Mouse (Mus musculus) 3T3-L1 (cell line): Measurements from ENCODE around the gene Parp16.
"Not testable (repeated sequence)": the region's sequence is repeated elsewhere in the genome, so short reads cannot be mapped to it uniquely, and the experiment has no call there.

ENCODE experiments used
- DNase-seq: peaks from one replicate; pipeline ENCODE4 v3.0.0-alpha.2; 2015; ENCODE audit warnings: low read depth, low spot score

Parp16 gene

DNA sequence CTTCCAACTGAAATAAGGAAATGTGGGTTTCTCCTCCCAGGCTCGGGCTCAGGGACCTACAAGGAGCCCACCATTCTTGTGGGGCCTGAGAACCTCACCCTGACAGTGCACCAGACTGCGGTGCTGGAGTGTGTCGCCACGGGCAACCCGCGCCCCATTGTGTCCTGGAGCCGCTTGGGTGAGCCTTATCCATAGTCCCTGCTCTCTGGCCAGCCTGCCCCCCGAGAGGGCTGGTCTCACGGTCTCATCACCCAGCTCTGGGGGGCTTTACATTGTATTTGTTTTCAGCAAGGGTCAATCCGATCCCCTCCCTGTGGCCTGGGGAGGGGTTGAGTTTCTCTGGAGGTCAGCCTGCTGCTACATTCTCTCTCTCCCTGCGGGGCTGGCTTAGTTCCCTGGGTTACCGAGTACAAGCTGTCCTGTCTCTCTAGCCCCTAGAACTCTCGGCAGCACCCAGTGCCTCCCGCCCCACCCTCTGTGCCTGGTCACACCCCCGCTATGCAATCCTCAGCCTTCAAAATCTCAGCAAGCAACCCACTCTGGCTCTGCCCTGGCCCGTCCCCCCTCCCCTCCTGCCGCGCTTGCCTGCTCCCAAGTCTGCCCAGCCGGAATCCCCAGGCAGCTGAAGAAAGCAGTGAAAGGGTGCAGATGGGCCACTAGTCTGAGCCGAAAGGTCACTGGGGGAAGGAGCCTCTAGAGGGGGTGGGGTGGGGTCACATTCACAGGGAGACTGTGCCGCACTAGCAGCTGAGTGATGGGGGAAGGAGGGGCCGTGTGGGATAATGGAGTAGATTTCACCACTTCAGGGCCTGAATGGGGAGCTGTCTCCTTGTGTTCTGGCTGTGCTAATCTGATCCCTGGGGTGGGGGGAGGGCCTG, 16.6 kb upstream of the Parp16 start:
- no peak for DNase-seq

DNA sequence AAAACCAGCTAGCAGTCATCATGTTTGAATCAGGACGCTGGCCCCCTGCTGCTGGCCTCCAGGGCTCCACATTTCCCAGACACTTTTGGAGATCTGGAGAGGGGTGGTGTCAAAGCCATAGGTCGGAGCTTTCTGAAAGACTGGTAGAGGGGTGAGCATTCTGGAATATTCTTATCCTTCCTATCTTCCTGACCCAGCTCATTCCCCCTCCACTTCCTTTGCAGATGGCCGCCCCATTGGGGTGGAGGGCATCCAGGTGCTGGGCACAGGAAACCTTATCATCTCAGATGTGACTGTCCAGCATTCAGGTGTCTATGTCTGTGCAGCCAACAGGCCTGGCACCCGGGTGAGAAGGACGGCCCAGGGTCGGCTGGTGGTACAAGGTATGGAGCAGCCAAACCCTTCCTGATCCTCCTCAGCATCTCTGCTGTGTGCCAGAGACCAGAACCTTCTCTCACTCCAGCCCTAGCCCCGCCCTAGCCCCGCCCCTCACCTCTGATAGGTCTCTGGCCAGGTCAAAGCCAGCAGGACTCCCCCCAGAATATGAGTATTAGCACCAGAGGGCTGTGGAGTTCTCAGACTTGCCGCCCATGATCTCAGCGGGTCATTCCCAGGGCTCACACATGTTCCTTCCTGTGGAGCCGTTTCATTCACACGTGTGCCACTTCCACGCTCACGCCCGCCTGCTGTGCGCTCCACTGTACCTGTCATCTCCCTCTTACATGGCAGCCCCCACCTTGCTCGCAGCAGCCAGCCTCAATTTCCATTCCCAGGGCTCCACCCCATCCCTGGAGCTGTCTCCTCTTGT, 15.1 kb upstream of the Parp16 start:
- no peak for DNase-seq

GRCm38 (mm10) chr9:65188599-65188998, 6.6 kb upstream of the Parp16 start:
- peak; percentile 90 for DNase-seq

DNA sequence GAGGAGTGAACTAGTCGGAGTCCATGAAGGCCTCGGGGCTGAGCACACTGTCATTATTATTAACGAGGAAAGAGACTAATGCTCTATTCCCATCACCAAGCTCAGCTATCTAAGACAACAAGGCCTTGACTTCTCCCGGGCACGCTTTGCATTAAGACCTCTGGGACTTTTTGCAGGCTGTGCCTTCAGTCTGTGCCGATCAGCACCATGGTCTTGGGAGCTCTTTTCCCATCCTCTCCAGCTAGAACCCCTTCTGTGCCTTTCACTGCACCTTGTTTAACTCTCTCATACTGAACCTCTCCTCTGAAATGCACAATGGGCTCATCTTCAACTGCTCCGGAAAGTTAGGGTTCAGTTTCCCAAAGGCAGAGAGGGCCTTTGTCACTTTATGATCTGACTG, 4.8 kb upstream of the Parp16 start:
- no peak for DNase-seq

DNA sequence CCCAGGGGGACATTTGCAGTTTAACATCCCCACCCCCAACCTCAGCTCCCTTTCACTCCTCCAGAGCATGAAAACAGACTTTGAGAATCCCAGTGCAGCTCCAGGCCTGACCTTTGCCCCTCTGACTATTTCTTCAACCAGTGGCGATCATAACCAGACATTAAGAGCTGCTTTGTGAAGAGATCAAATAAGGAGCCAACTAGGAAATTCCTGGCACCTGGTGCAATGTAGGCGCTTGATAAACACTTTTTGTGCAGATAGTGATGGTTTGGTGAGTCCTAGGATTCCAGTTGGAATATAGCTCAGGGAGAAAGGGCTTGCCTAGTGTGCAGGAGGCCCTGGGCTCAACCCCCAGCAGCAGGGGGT, 3.8 kb upstream of the Parp16 start:
- no peak for DNase-seq

- DNase-seq = no peak
Observed at GRCm38 (mm10) chr9:65191755-65192469, 3.2 kb upstream of the Parp16 start.

DNA sequence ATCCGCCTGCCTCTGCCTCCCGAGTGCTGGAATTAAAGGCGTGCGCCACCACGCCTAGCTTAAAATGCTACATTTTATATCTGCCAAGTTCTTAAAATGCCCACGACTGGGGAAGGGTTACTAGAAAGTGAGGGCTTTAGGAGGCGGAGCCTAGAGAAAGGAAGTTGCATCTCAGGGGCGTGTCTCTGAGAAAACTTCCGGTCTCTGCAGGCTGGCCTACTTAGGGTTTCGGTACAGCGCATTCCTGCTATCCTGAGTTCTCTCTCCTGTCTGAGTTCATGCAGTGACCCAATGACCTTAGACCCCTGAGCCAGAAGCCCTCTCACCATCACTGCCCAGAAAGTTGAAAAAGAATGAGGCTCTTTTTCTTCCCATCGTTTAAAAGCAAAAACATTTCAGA, 1.9 kb upstream of the Parp16 start:
- no peak for DNase-seq

GRCm38 (mm10) chr9:65195621-65195981, 448 bp downstream of the Parp16 start:
- no peak for DNase-seq

DNA sequence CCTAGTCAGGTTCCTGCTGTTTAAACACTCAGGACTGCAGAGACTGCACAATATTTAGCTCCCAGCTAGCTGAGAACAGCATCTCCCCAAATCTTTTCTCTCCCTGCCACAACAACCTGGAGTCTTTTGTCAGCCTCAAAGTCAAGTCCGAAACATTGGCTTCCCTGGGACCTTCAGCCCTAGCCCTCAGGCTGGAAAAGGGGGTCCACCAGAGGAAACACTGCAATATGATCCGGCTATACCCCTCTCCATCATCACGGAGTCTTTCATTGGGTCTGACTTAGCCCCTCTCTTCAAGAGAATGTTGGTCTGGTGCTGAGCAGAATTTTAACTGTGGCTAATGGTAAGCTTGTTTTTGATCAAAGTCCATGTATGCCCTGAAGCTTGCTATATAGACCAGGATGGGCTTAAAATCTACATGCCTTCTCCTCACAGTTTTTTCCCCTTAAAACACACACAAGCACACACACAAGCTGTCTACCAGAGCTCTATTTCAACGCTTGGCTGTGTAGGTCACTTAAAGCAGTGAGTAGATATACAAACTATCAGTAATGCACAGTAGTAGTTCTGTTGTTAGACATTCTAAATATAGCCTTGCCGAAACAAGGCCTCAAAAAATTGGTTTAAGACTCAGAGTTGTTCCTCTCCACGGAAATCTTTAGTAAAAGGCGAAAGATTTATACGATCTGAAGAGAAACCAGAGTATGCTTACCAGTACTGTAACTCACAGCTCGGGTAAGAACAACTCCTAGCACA, 1.0 kb downstream of the Parp16 start:
- peak; percentile 94 for DNase-seq

DNA sequence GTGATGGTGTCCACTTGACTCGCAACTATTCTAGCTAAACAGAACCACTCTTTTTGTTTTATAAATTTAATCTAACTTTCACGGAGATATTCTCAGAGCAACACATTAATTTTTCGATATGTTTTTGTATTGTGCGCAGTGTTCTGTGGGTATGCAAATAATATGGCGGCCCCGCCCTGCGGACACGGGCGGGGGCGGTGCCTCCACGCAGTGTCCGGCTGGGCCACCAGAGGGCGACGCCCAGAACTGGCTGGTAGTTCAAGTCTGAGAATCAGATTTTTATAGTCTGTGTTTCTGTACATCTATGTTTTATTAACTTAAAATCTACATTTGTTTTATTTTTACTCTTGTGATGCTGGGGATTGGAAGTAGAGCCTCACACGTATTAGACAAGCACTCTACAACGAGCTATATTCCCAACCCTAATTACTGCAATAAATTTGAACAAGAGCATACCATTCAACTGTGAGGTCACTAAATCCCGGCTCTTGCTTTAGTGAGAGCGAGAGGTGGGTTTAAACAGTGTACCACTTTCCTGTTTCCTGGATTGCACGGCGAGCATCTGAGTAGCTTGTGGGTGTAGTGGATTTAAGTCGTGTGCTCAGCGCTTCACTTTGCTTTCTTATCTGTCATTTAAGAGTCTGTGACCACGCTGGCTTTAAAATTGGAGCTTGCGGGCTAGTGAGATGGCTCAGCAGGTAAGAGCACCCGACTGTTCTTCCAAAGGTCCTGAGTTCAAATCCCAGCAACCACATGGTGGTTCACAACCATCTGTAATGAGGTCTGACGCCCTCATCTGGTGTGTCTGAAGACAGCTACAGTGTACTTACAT, 1.8 kb downstream of the Parp16 start:
- DNase-seq = peak; percentile 85

- DNase-seq = peak; percentile 51
Observed at GRCm38 (mm10) chr9:65197826-65198225, 2.7 kb downstream of the Parp16 start.

- no peak for DNase-seq
Observed at GRCm38 (mm10) chr9:65199723-65200122, 4.6 kb downstream of the Parp16 start.

DNA sequence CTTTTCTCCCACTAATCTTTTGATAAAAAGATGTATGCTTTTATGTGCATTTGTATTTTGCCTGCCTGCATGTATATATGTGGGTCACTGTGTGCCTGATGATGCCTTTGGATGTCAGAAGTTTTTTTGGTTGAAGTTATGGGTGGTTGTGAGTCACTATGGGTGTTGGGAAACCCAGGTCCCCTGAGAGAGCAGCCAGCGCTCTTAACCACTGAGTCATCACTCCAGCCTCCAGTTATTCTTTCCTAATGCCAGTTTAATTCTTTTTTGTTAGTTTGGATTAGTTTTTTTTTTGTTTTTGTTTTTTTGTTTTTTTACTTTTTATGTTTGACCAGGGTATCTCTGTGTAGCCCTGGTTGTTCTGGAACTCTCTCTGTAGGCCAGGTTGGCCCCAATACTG, 5.5 kb downstream of the Parp16 start:
- peak; percentile 96 for DNase-seq

DNA sequence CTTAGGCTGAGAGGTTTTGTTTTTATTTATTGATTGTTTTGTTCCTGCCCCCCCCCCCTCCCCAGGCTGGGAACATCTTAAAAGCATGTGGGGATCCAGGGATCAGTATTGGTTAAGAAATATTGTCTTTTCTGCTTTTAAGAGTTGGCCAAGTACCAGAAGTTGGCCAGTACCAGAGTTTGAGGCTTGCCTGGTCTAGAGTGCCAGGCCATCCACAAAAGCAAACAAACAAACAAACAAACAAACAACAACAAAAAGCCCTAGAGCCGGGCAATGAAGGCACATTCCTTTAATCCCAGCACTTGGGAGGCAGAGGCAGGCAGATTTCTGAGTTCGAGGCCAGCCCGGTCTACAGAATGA, 5.8 kb downstream of the Parp16 start:
- DNase-seq = peak; percentile 94

GRCm38 (mm10) chr9:65201381-65202164, 6.4 kb downstream of the Parp16 start:
- peak; percentile 98 for DNase-seq

GRCm38 (mm10) chr9:65202165-65202754, 7.1 kb downstream of the Parp16 start:
- DNase-seq = no peak

GRCm38 (mm10) chr9:65205049-65205815, 10.1 kb downstream of the Parp16 start:
- peak; percentile 26 for DNase-seq

- DNase-seq = not testable (repeated sequence)
Observed at GRCm38 (mm10) chr9:65207041-65207815, 12.1 kb downstream of the Parp16 start.
